In genomic region chr1:94078835-94079440, GRCm38 (mm10) we compare ENCODE assay signal across 8 mouse cellular contexts. TPM values are rescaled to one million over a fixed set of nuclear protein-coding genes. Genes with fewer than 3 reads are reported as not detected.
DNase-seq lines count a peak whose midpoint lies in the region; ATAC-seq and TF ChIP-seq lines count a peak whose summit lies in the region.

No protein-coding gene starts in this region.

- H3K9me3 ChIP-seq in hindbrain, embryonic 11.5 days (ENCODE audit: control insufficient read depth, low read length): no peaks in the 10 kb centered on the region
- no peaks in the 10 kb centered on the region for H3K9me3 ChIP-seq in lung, postnatal 0 days (ENCODE audit: low read length)

- no peak overlapping the region for H3K27ac ChIP-seq in hindbrain, embryonic 11.5 days (ENCODE audit: low read depth, low read length)
- no peak overlapping the region for H3K27ac ChIP-seq in lung, postnatal 0 days (ENCODE audit: low read length)

- no peaks in the 10 kb centered on the region for H3K4me1 ChIP-seq in hindbrain, embryonic 11.5 days (replicated peaks; ENCODE audit: control insufficient read depth, insufficient read depth, low read length)
- H3K4me1 ChIP-seq in lung, postnatal 0 days (ENCODE audit: insufficient read depth, low read depth, low read length): no peaks in the 10 kb centered on the region

- WGBS in hindbrain, embryonic 11.5 days: 2% methylated on average over 9 of the region's 9 CpGs
- 2% methylated on average over 9 of the region's 9 CpGs for WGBS in lung, postnatal 0 days

- DNase-seq in ES-CJ7 (ENCODE audit: low read depth, low spot score): peak; percentile 90
- peak; percentile 73 for DNase-seq in cerebellum, adult 11 months
- peak; percentile 88 for DNase-seq in forelimb bud, embryonic 11.5 days (ENCODE audit: low read depth, low spot score)
- peak; percentile 86 for DNase-seq in hindbrain, embryonic 11.5 days (ENCODE audit: low spot score)
- DNase-seq in layer of hippocampus, adult 9-11 months: peak; percentile 90
- DNase-seq in lung, postnatal 0 days (ENCODE audit: low spot score): peak; percentile 91
- DNase-seq in retina, adult 2 months (ENCODE audit: low read depth, low spot score): peak; percentile 48
- peak; percentile 90 for DNase-seq in thymus, postnatal 25 days

- no peaks in the 10 kb centered on the region for H3K27me3 ChIP-seq in hindbrain, embryonic 11.5 days (ENCODE audit: control insufficient read depth, insufficient read depth, low read length)
- H3K27me3 ChIP-seq in lung, postnatal 0 days (replicated peaks; ENCODE audit: insufficient read depth, low read length): no peaks in the 10 kb centered on the region

- TF ChIP-seq EP300 in lung, postnatal 0 days (IDR thresholded peaks at IDR 0.05): no peak

- ATAC-seq in hindbrain, embryonic 11.5 days (ENCODE audit: low FRiP score): peak; percentile 85
- peak; percentile 85 for ATAC-seq in lung, postnatal 0 days

- peak; percentile 93 for TF ChIP-seq CTCF in lung, postnatal 0 days (IDR thresholded peaks at IDR 0.05)

- H3K36me3 ChIP-seq in hindbrain, embryonic 11.5 days (ENCODE audit: control insufficient read depth, insufficient read depth, low read length): no peaks in the 10 kb centered on the region
- no peaks in the 10 kb centered on the region for H3K36me3 ChIP-seq in lung, postnatal 0 days (ENCODE audit: insufficient read depth, low read length)

- H3K9ac ChIP-seq in hindbrain, embryonic 11.5 days (ENCODE audit: low read depth, low read length): no peak overlapping the region
- H3K9ac ChIP-seq in lung, postnatal 0 days (replicated peaks; ENCODE audit: low read depth): no peak overlapping the region

- H3K4me3 ChIP-seq in hindbrain, embryonic 11.5 days (ENCODE audit: low read depth, low read length): no peak overlapping the region
- no peak overlapping the region for H3K4me3 ChIP-seq in lung, postnatal 0 days (ENCODE audit: low read depth, low read length)

- no peak overlapping the region for H3K4me2 ChIP-seq in hindbrain, embryonic 11.5 days (replicated peaks; ENCODE audit: low read depth, low read length)
- no peak overlapping the region for H3K4me2 ChIP-seq in lung, postnatal 0 days (replicated peaks; ENCODE audit: low read depth, low read length)

RNA-seq across cellular contexts. Expression of gene Pdcd1, which starts 26.6 kb away (rescaled TPM):
- 0.13 TPM in 1 of 2 replicates, not detected in the other for polyA plus RNA-seq in hindbrain, embryonic 11.5 days (2014; fragmentation: Nextera tagmentation; extraction: Ambion mirVana)
- polyA plus RNA-seq in lung, postnatal 0 days (2015; fragmentation: Nextera tagmentation; extraction: Ambion mirVana): 0.06 and 0.13 TPM in 2 replicates

RNA-seq across cellular contexts. Expression of gene Neu4, which starts 58.7 kb away (rescaled TPM):
- not detected in 2 replicates for polyA plus RNA-seq in hindbrain, embryonic 11.5 days (2014; fragmentation: Nextera tagmentation; extraction: Ambion mirVana)
- polyA plus RNA-seq in lung, postnatal 0 days (2015; fragmentation: Nextera tagmentation; extraction: Ambion mirVana): not detected in 2 replicates
